Mouse (Mus musculus): ENCODE measurements around the gene Ccdc3. TPM values are rescaled to one million over a fixed set of nuclear protein-coding genes. Genes with fewer than 3 reads are reported as not detected.
"Not testable (repeated sequence)": the region's sequence is repeated elsewhere in the genome, so short reads cannot be mapped to it uniquely, and the experiment has no call there.

Gene Ccdc3
- total RNA-seq, 2 experiments from 2014 or later = 5.4 to 5.5 TPM

- no peak for DNase-seq
These were observed 77.0 kb downstream of the Ccdc3 start for GRCm38 (mm10) chr2:5214581-5214980.

- DNase-seq = no peak
These were observed 77.8 kb downstream of the Ccdc3 start for GRCm38 (mm10) chr2:5215252-5215815.

GRCm38 (mm10) chr2:5219206-5219605 lies 81.6 kb downstream of the Ccdc3 start:
- DNase-seq = no peak

DNA sequence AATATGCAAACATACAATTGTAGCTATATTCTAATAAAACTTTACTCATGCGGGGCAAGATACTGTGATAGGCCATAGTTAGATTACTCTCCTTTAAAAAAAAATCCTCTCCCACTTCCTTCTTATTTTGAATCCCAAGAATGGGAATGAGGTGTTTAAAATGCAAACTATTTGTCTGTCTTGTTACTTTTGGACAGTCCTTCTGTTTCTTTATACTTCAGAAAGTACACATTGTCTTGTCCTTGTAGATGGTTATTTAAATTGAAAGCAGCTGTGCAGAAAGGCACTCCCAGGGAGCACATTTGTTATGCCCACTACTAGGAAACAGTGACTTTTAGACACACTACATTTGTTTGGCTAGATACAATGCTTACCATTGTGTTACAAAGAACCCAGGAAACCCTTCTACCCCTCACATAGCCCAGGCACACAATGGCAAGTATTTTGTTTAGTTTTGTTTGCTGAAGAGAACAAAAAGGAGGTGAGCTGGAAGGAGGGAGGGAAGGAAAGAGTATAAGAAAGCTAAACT lies 82.3 kb downstream of the Ccdc3 start:
- DNase-seq = no peak

- no peak for DNase-seq
These were observed 85.0 kb downstream of the Ccdc3 start for GRCm38 (mm10) chr2:5222571-5222970.

DNA sequence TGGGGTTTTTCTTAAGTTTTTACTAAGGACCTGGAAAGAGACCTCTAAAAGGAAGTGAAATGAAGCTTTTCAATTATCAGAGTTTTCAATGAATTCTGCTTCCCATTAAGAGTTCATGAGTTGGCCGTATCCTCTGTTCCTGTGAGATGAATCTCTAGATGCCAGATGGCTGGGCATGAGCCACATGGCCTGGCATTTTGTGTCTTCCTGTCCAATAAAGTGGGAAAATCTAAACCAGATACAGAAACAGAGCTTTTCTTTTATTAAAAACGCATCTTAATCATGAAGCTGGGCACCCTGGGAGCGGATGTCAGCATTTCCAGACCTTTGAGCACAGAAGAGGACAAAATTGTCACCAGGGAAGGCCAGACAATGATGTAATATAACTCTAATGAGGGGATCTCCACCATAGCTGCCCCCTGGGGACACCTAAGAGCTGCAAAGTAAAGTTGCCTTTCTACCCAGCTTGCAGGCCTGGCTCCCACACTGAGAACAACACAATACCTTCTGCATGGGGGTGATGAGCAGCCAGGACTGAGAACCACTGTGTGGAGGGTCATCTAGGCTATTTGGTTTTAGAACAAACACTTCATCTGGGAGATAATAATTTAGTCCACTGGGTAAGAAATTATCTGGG lies 99.4 kb downstream of the Ccdc3 start:
- no peak for DNase-seq

GRCm38 (mm10) chr2:5237870-5238269 lies 100.3 kb downstream of the Ccdc3 start:
- DNase-seq = no peak

GRCm38 (mm10) chr2:5239492-5239891 lies 101.9 kb downstream of the Ccdc3 start:
- no peak for DNase-seq

- peak; percentile 25 for DNase-seq
These were observed 103.9 kb downstream of the Ccdc3 start for GRCm38 (mm10) chr2:5241469-5241897.

GRCm38 (mm10) chr2:5249199-5249598 lies 111.6 kb downstream of the Ccdc3 start:
- DNase-seq = not testable (repeated sequence)

DNA sequence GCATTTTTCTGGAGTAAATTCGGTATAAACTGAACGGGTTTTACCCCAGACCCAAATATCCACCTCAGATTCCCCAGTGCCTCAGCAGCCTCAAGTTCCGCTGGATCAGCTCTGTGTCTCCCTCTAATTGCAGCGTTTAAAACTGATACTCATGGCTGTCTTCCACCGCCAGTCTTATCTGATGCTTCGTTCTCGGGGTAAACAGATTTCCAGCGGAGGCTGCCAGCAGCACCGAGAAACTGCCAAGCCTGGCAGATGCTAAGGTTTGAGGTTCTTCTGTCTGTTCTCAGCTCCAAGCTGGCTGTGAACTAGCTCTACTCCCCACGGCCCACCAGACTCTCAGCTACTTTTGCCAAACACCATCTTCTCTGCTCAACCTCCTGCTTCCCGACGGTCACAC lies 112.4 kb downstream of the Ccdc3 start:
- DNase-seq = peak; percentile 78

DNA sequence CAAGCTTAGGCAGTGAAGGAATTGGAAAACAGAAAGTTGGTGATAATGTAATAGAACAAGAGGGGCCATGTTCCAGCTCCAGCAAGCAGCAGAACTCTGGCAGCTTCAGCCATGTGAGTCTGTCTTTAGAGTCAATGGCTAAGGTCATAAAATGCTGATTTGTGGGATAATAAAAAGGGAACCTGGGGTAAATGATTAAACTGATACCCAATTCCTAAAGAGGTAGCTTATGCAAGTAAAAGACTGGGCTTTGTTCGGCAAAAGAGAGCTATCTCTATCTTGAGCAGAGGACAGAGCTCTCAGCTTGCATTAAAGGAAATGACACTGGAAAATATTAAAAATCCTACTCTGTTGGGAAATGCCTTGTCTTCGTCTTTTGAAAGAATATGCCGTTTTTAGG lies 120.7 kb downstream of the Ccdc3 start:
- DNase-seq = no peak

GRCm38 (mm10) chr2:5262279-5262678 lies 124.7 kb downstream of the Ccdc3 start:
- DNase-seq = no peak

- DNase-seq = no peak
These were observed 130.4 kb downstream of the Ccdc3 start for GRCm38 (mm10) chr2:5267980-5268379.

Other genes with a start within 250 kb of the Ccdc3 start
- gene Phyh, start 218.8 kb upstream of the Ccdc3 start, total RNA-seq (2021) = 100 to 1,000 TPM; 167 to 176 TPM
- not detected for gene Ucma, start 161.7 kb upstream of the Ccdc3 start, total RNA-seq (2021)
- under 1 TPM; 0.31 to 0.72 TPM for gene Mcm10, start 125.0 kb upstream of the Ccdc3 start, total RNA-seq (2021)
- gene Optn, start 73.7 kb upstream of the Ccdc3 start, total RNA-seq (2021) = 10 to 100 TPM; 58.9 to 62.0 TPM